Mouse (Mus musculus) bone marrow, adult 2 months (tissue): ENCODE data around the gene Pitpnm1. TPM values are rescaled to one million over a fixed set of nuclear protein-coding genes. Genes with fewer than 3 reads are reported as not detected.
"Not testable (repeated sequence)": the region's sequence is repeated elsewhere in the genome, so short reads cannot be mapped to it uniquely, and the experiment has no call there.

Source experiments
- H3K27ac ChIP-seq: fragments of 200-500 bp; 2 replicates; pipeline ENCODE4 v1.5.1; 2012; ENCODE audit warnings: low read depth, mild to moderate bottlenecking, control low read depth, inconsistent platforms, low read length; ENCODE audit not compliant: control insufficient read depth, poor library complexity, insufficient read depth
- H3K4me1 ChIP-seq: fragments of 200-500 bp; 2 replicates; pipeline ENCODE4 v1.6.1; 2011; ENCODE audit warnings: low read length; ENCODE audit not compliant: control insufficient read depth, insufficient read depth
- H3K4me3 ChIP-seq: fragments of 200-500 bp; replicated peaks from 2 replicates; pipeline ENCODE3; 2011; ENCODE audit warnings: mild to moderate bottlenecking, low read depth, low read length, control low read depth; ENCODE audit not compliant: control insufficient read depth
- CTCF ChIP-seq: fragments of 200-500 bp; IDR thresholded peaks from 2 replicates; pipeline ENCODE4 v1.5.1; 2011; ENCODE audit warnings: low read length, control low read depth; ENCODE audit not compliant: control insufficient read depth, insufficient read depth
- POLR2A ChIP-seq: fragments of 200-500 bp; IDR thresholded peaks from 2 replicates; pipeline ENCODE4 v1.6.1; 2011; ENCODE audit warnings: low read depth, mild to moderate bottlenecking, control low read depth, low read length, borderline replicate concordance; ENCODE audit not compliant: control insufficient read depth
- WGBS: fragments of 180-500 bp; shearing (Covaris S2); methylation state at CpG from one replicate; pipeline ENCODE4 v1.1.7; 2018; 5-methylcytosine and 5-hydroxymethylcytosine counted together
- polyA plus RNA-seq: library from polyadenylated mRNA; stranded (reverse); fragments of >200 nt; gene quantifications from 2 replicates; pipeline ENCODE4 v1.2.4, GENCODE M21; 2011; ENCODE audit warnings: low replicate concordance; ENCODE audit not compliant: missing spikeins, insufficient read depth, insufficient read length

The Pitpnm1 gene
- polyA plus RNA-seq, 1 experiment, result 159 TPM

DNA sequence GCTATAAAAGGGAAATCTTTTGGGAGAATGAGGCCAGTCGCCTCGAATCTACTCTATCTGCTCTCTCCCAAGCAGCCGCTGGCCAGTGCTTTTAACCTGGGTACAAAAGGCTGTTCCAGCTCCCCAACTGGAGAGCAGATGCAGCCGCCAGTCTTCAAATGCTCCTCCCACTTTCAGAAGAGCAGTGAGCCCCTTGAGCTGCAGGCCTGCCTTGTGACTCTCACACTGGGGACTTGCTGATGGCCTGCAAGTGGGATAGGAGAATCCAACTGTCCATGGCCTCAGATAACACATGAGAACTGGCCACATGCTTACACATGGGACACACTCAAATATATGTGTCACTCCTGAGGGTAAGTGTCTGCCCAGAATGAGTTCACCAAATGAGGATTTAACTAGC is 43.1 kb upstream of the Pitpnm1 start:
- peaks cover 3% of the 10 kb centered on the region; the same call in 1 of the 2 replicates for H3K4me1 ChIP-seq
- WGBS, result 84% methylated on average over 4 of the region's 4 CpGs
- TF ChIP-seq POLR2A (no peak), CTCF (no peak)
- H3K4me3 ChIP-seq, result no peak overlapping the region
- H3K27ac ChIP-seq, result no peak overlapping the region

DNA sequence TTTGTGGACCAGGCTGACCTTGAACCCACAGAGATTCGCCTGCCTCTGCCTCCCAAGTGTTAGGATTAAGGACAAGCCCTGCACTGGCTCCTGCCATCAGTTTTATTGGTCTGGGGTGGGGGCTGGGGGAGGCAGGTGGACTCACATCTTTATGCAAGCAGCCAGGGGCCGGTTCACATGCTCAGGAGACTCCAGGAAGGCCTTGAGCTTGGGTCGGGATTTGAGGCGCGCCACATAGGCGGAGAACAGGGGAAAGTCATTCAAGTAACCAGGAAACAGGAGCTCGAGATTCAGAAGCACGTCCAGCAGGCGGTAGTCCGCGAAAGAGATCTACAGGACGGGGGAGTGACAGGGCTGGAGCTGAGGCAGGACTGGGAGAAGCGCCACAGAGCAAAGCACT is 42.4 kb upstream of the Pitpnm1 start:
- Histone ChIP-seq H3K4me3 (no peak overlapping the region), H3K4me1 (peaks cover 3% of the 10 kb centered on the region; the same call in 1 of the 2 replicates), H3K27ac (no peak overlapping the region)
- 91% methylated on average over 13 of the region's 13 CpGs for WGBS
- no peak for TF ChIP-seq CTCF
- TF ChIP-seq POLR2A, result no peak

DNA sequence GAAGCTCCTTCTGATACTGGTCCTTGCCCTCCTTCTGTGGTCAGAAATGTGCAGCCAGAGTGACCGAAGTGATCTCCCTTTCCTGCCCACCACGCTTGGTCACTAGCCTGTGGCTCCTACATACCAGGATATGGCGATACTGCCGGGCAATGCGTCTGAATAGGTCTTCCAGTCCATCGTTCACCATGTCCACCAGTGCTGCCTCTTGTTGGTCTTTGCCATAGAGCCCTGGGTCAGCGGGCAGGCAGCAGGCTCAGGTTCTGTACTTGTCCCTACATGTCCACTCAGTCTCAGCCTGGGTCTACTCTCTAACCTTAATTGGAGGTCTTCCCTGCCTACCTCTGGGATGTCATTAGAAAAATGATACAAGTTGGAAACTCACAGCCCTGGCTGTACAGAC is 41.8 kb upstream of the Pitpnm1 start:
- H3K27ac ChIP-seq, result 0 out of 2 replicates have a peak overlapping the region, but pooled peaks have one; percentile 24
- H3K4me3 ChIP-seq, result no peak overlapping the region
- 91% methylated on average over 7 of the region's 7 CpGs for WGBS

DNA sequence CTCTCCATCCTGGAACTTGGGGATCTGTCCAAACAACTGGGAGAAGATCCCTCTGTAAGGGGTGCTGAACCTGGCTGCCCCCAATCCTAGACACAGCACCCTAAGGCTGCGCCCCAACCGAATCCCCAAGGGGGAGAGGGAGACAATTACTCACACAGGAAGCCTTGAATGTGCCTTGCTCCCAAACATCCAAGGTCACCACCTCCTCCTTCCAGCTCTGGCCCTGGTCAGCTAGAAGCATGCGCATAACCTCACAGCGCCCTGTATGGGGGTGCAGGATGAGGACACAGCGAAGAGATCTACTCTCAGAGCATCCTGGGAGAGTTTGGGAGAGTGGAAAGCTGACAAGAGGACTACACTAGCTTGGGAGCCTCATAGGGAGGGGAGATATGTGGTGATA is 41.2 kb upstream of the Pitpnm1 start:
- Histone ChIP-seq H3K4me3 (no peak overlapping the region), H3K27ac (peak overlapping the region; percentile 39), H3K4me1 (peaks cover 3% of the 10 kb centered on the region; the same call in 1 of the 2 replicates)
- TF ChIP-seq CTCF (no peak), POLR2A (no peak)
- 91% methylated on average over 5 of the region's 5 CpGs for WGBS

More for the DNA sequence above, 41.8 kb upstream of the Pitpnm1 start:
- H3K4me1 ChIP-seq, result peaks cover 3% of the 10 kb centered on the region; the same call in 1 of the 2 replicates
- TF ChIP-seq CTCF (no peak), POLR2A (no peak)

DNA sequence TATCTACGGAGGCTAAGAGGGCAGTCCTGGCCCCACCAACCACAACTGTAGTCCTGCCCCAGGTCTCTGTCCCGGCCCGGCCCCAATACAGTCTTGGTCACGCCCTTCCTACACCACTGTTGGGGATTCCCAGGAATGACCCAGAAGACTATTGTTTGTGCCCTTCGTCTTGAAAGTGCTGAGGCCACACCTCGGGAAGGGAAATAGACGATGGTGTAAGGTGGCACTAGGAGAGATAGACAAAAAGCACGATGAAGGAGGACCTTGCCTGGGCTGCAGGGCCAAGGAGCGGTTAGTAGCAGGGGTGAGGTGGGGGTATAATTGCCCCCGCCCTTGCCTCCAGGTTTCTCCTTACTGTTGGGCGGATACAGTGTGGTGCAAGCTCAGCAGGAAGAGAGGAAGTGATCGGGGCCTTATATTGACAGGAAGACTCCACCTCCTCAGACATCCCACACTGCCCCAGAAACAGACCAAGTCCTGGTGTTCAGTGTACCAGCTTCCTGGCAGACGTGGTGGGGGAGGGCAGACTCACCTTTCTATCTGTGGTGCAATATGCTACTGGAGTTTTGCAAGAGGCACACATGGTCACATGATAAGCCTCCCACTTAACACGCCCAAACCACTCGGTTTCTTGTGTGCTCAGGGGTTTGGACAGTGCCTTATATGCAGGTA is 40.6 kb upstream of the Pitpnm1 start, which contains the start of gene Gstp3:
Gene Gstp3, minus strand, starts transcription at position 501 of the 672 bp plus-strand sequence.
- 28% methylated on average over 15 of the region's 15 CpGs for WGBS
- Histone ChIP-seq H3K4me3 (peak within 1 kb of the TSS; percentile 8), H3K4me1 (peaks cover 3% of the 10 kb centered on the region; the same call in 1 of the 2 replicates), H3K27ac (peak within 1 kb of the TSS; percentile 39)
- TF ChIP-seq POLR2A (no peak), CTCF (no peak)

DNA sequence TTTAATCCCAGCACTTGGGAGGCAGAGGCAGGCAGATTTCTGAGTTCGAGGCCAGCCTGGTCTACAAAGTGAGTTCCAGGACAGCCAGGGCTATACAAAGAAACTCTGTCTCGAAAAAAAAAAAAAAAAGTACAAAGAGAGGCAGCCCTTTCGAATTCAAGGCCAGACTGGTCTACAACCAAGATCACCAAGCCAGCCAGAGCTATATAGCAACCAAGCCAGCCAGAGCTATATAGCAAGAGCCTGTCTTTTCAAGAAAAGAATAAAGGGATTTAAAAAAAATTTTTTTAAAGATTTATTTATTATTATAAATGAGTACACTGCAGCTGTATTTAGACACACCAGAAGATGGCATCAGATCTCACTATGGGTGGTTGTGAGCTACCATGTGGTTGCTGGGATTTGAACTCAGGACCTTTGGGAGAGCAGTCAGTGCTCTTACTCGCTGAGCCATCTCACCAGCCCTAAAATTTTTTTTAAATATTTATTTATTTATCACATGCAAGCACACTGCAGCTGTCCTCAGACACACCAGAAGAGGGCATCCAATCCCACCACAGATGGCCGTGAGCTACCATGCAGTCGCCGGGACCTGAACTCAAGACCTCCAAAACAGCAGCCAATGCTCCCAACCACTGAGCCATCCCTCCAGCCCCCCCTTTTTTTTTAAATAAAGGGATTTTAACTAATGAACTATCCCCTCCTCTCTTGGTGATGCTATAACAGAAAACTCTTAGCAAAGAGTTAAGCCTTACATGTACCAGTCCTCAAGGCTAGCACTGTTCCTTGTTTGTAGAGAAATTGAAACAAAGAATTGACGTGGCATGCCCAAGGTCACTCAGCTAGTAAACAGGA is 39.5 kb upstream of the Pitpnm1 start:
- H3K4me3 ChIP-seq, H3K4me1 ChIP-seq, H3K27ac ChIP-seq: not testable (repeated sequence)
- 86% methylated on average over 8 of the region's 8 CpGs for WGBS

DNA sequence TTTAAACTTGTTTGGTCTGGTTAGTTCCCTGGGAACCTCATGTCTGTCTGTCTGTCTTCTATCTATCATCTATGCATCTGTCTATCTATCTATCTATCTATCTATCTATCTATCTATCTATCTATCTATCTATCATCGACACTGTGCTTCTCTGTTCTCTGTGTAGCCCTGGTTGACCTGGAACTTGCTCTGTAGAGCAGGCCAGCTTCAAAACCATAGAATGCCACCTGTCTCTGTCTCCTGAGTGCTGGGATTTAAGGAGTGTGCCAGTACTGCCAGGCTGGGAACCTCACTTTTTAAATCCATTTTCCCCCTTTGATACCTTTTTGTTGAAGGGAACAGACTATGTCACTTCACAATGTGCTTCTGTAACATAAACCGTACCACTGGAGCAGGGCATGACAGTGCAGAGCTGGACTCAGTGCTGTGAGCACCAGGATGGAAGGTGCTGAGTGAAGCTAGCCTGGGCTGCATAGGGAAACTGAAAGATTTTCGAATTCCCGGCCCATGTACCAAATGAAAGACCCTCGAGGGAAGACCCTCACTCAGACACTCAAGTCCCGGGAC is 38.8 kb upstream of the Pitpnm1 start:
- Histone ChIP-seq H3K4me3 (no peak overlapping the region), H3K4me1 (peaks cover 3% of the 10 kb centered on the region; the same call in 1 of the 2 replicates), H3K27ac (peak overlapping the region; percentile 69; the same call in 1 of the 2 replicates)
- TF ChIP-seq CTCF (no peak), POLR2A (no peak)
- 77% methylated on average over 6 of the region's 6 CpGs for WGBS

DNA sequence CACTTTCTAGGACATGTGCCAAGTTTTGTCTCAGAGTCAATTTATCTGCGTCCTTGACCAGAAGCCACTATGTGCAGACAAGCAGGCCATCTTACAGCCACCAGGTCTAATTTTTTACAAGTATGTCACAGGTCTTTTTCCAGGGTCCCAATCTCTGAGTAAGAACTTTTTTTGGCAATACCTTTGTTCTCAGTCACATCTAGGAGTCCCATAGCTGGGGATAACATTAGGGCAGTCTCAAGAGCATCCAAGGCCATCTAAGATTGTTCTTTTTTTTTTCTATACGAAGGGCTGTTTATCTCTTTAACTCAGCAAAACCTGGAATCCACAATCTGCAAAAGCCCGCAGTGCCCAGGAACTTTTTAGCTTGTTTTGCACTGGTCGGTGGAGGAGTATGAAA is 36.4 kb upstream of the Pitpnm1 start:
- not testable (repeated sequence) for H3K27ac ChIP-seq, H3K4me3 ChIP-seq, H3K4me1 ChIP-seq
- 54% methylated on average over 4 of the region's 4 CpGs for WGBS

DNA sequence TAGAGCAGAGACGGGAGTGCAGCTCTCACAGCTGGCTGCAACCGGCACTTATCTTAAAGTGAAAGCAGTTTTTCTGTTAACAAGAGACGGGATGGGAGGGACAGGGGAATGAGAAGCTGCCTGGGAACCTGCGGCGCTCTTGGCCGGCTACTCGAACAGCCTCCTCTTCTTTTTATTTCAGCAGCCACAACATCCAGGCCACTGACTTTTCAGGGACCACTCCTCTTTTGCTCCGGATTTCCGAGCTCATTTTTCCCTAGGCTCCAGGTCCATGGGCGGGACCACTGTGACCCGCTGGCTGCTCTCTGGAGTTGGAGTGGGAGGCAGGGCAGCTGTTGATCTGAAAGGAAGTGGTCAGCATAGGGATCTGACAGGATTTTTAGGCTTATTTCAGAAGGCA is 35.3 kb upstream of the Pitpnm1 start:
- H3K4me1 ChIP-seq, H3K27ac ChIP-seq, H3K4me3 ChIP-seq: not testable (repeated sequence)
- WGBS, result 9% methylated on average over 7 of the region's 11 CpGs
